Mouse (Mus musculus) embryonic facial prominence, embryonic 11.5 days (tissue): Measurements from ENCODE around the gene Dnajc2. TPM values are rescaled to one million over a fixed set of nuclear protein-coding genes. Genes with fewer than 3 reads are reported as not detected.

Experiments used
- ATAC-seq: fragments of 200-750 bp; cut with Nextera tagmentation; replicated peaks from 2 replicates; pipeline ENCODE4 v1.8.0; 2017; ENCODE audit warnings: low read depth; ENCODE audit not compliant: insufficient number of reproducible peaks, low FRiP score, low TSS enrichment
- DNase-seq: peaks from one replicate; pipeline ENCODE4 v3.0.0-alpha.2; 2015; ENCODE audit warnings: low spot score
- H3K27ac ChIP-seq: fragments of 300-500 bp; sonication (generic); replicated peaks from 2 replicates; pipeline ENCODE4 v1.5.1; 2014; ENCODE audit warnings: mild to moderate bottlenecking, low read depth, low read length, control low read depth
- H3K27me3 ChIP-seq: fragments of 300-500 bp; sonication (generic); 2 replicates; pipeline ENCODE4 v1.6.1; 2014; ENCODE audit warnings: mild to moderate bottlenecking, low read length, moderate library complexity, mixed read lengths; ENCODE audit not compliant: control insufficient read depth, insufficient read depth
- H3K36me3 ChIP-seq: fragments of 300-500 bp; sonication (generic); replicated peaks from 2 replicates; pipeline ENCODE4 v1.6.1; 2014; ENCODE audit warnings: low read depth, mild to moderate bottlenecking, low read length, moderate library complexity, mixed read lengths; ENCODE audit not compliant: control insufficient read depth, insufficient read depth
- H3K4me1 ChIP-seq: fragments of 300-500 bp; sonication (generic); 2 replicates; pipeline ENCODE4 v1.6.1; 2014; ENCODE audit warnings: low read length, mixed read lengths; ENCODE audit not compliant: control insufficient read depth, insufficient read depth
- H3K4me2 ChIP-seq: fragments of 300-500 bp; sonication (generic); 2 replicates; pipeline ENCODE4 v1.6.1; 2014; ENCODE audit warnings: low read depth, mild to moderate bottlenecking, control low read depth, low read length, moderate library complexity
- H3K4me3 ChIP-seq: fragments of 300-500 bp; sonication (generic); 2 replicates; pipeline ENCODE4 v1.5.1; 2014; ENCODE audit warnings: low read depth, low read length, control low read depth
- H3K9ac ChIP-seq: fragments of 300-500 bp; sonication (generic); replicated peaks from 2 replicates; pipeline ENCODE4 v1.6.1; 2014; ENCODE audit warnings: mild to moderate bottlenecking, control low read depth, low read length
- H3K9me3 ChIP-seq: fragments of 300-500 bp; sonication (generic); replicated peaks from 2 replicates; pipeline ENCODE4 v1.6.1; 2016; ENCODE audit warnings: mild to moderate bottlenecking, low read length, inconsistent platforms, mixed read lengths; ENCODE audit not compliant: control insufficient read depth
- WGBS: fragments of 180-500 bp; shearing (Covaris S2); extraction: QIAGEN DNeasy Blood & Tissue Kit; methylation state at CpG from one replicate; pipeline ENCODE4 v1.1.7; 2014; 5-methylcytosine and 5-hydroxymethylcytosine counted together
- polyA plus RNA-seq: library from polyadenylated mRNA; unstranded; fragments of >200 nt; fragmentation: Nextera tagmentation; extraction: Ambion mirVana; gene quantifications from 2 replicates; pipeline ENCODE4 v1.2.1, GENCODE M21; 2014

Dnajc2 gene
- polyA plus RNA-seq, 1 experiment from 2014 or later: 111 TPM

GRCm38 (mm10) chr5:21803691-21804188 lies 18.7 kb upstream of the Dnajc2 start:
- H3K36me3 ChIP-seq: no peaks in the 10 kb centered on the region; the same call in none of the 2 replicates
- DNase-seq: no peak
- H3K4me2 ChIP-seq: no peak overlapping the region
- no peaks in the 10 kb centered on the region for H3K9me3 ChIP-seq
- H3K27ac ChIP-seq: no peak overlapping the region
- no peaks in the 10 kb centered on the region for H3K27me3 ChIP-seq
- H3K4me1 ChIP-seq: no peaks in the 10 kb centered on the region
- WGBS: 91% methylated on average over 12 of the region's 12 CpGs
- no peak overlapping the region for H3K9ac ChIP-seq
- H3K4me3 ChIP-seq: no peak overlapping the region
- no peak for ATAC-seq

- no peak for ATAC-seq
- H3K36me3 ChIP-seq: no peaks in the 10 kb centered on the region; the same call in none of the 2 replicates
Observed at GRCm38 (mm10) chr5:21802907-21803306, 17.9 kb upstream of the Dnajc2 start.

GRCm38 (mm10) chr5:21792166-21792565 lies 7.1 kb upstream of the Dnajc2 start:
- no peak for ATAC-seq

More at GRCm38 (mm10) chr5:21802907-21803306, 17.9 kb upstream of the Dnajc2 start:
- DNase-seq: no peak
- H3K4me3 ChIP-seq: no peak overlapping the region
- 95% methylated on average over 9 of the region's 9 CpGs for WGBS
- H3K4me1 ChIP-seq: no peaks in the 10 kb centered on the region
- H3K9ac ChIP-seq: no peak overlapping the region
- no peaks in the 10 kb centered on the region for H3K9me3 ChIP-seq
- H3K27me3 ChIP-seq: no peaks in the 10 kb centered on the region
- H3K27ac ChIP-seq: no peak overlapping the region
- no peak overlapping the region for H3K4me2 ChIP-seq

GRCm38 (mm10) chr5:21789061-21789460 lies 4.0 kb upstream of the Dnajc2 start:
- H3K27ac ChIP-seq: no peak overlapping the region

More at GRCm38 (mm10) chr5:21792166-21792565, 7.1 kb upstream of the Dnajc2 start:
- Histone ChIP-seq H3K27me3 (no peaks in the 10 kb centered on the region), H3K27ac (no peak overlapping the region), H3K36me3 (peaks cover 4% of the 10 kb centered on the region), H3K4me2 (no peak overlapping the region), H3K9ac (no peak overlapping the region), H3K4me3 (no peak overlapping the region), H3K9me3 (no peaks in the 10 kb centered on the region), H3K4me1 (no peaks in the 10 kb centered on the region)
- no peak for DNase-seq

GRCm38 (mm10) chr5:21787186-21788105 lies 2.4 kb upstream of the Dnajc2 start:
- no peaks in the 10 kb centered on the region for H3K9me3 ChIP-seq
- H3K27ac ChIP-seq: no peak overlapping the region
- H3K9ac ChIP-seq: peak overlapping the region; percentile 92
- 38% methylated on average over 11 of the region's 11 CpGs for WGBS
- DNase-seq: no peak
- no peaks in the 10 kb centered on the region; the same call in 1 of the 2 replicates for H3K36me3 ChIP-seq
- H3K27me3 ChIP-seq: no peaks in the 10 kb centered on the region
- peak overlapping the region; percentile 56 for H3K4me2 ChIP-seq
- H3K4me1 ChIP-seq: no peaks in the 10 kb centered on the region
- no peak for ATAC-seq
- H3K4me3 ChIP-seq: peak overlapping the region; percentile 94

More at GRCm38 (mm10) chr5:21789061-21789460, 4.0 kb upstream of the Dnajc2 start:
- H3K4me3 ChIP-seq: no peak overlapping the region
- H3K9ac ChIP-seq: no peak overlapping the region
- WGBS: 75% methylated on average over 5 of the region's 5 CpGs
- DNase-seq: no peak
- H3K27me3 ChIP-seq: no peaks in the 10 kb centered on the region
- no peaks in the 10 kb centered on the region for H3K36me3 ChIP-seq
- no peaks in the 10 kb centered on the region for H3K9me3 ChIP-seq
- no peak for ATAC-seq
- no peak overlapping the region for H3K4me2 ChIP-seq
- H3K4me1 ChIP-seq: no peaks in the 10 kb centered on the region

GRCm38 (mm10) chr5:21786258-21787185 lies 1.5 kb upstream of the Dnajc2 start:
- H3K9me3 ChIP-seq: no peaks in the 10 kb centered on the region
- H3K36me3 ChIP-seq: peaks cover 2% of the 10 kb centered on the region; the same call in 1 of the 2 replicates
- no peaks in the 10 kb centered on the region for H3K27me3 ChIP-seq
- H3K4me1 ChIP-seq: no peaks in the 10 kb centered on the region
- peak overlapping the region; percentile 94 for H3K4me3 ChIP-seq
- peak overlapping the region; percentile 92 for H3K9ac ChIP-seq
- H3K4me2 ChIP-seq: peak overlapping the region; percentile 56
- 0 out of 2 replicates have a peak overlapping the region, but pooled peaks have one; percentile 47 for H3K27ac ChIP-seq
- 2% methylated on average over 51 of the region's 51 CpGs for WGBS
- DNase-seq: peak; percentile 94
- ATAC-seq: peak; percentile 69; the same call in 1 of the 2 replicates

GRCm38 (mm10) chr5:21785776-21786175 lies 725 bp upstream of the Dnajc2 start:
- Histone ChIP-seq H3K36me3 (peaks cover 2% of the 10 kb centered on the region; the same call in 1 of the 2 replicates), H3K4me3 (no peak overlapping the region), H3K27me3 (no peaks in the 10 kb centered on the region), H3K27ac (no peak overlapping the region), H3K4me1 (no peaks in the 10 kb centered on the region), H3K9ac (no peak overlapping the region), H3K9me3 (no peaks in the 10 kb centered on the region), H3K4me2 (no peak overlapping the region; the same call in 1 of the 2 replicates)
- WGBS: 81% methylated on average over 7 of the region's 7 CpGs
- no peak for DNase-seq
- no peak for ATAC-seq
